In genomic region chr13:91157429-91157828, GRCm38 (mm10) we compare ENCODE assay signal across 22 mouse cellular contexts.
A peak's percentile ranks its signal among the peaks of the same experiment; 100 is the strongest.
DNase-seq lines count a peak whose midpoint lies in the region; ATAC-seq and TF ChIP-seq lines count a peak whose summit lies in the region.
"Had no signal": no experiment of that assay in that cellular context is flagged by ENCODE, and none has a peak within 500 bp of the region (broad histone marks: within the 10 kb centered on the region; RNA-seq: fewer than 3 reads in every experiment).

No protein-coding gene starts in this region.

- H3K27me3 ChIP-seq in intestine, postnatal 0 days (replicated peaks; ENCODE audit: control insufficient read depth, insufficient read depth, low read length), result no peaks in the 10 kb centered on the region
- H3K27me3 ChIP-seq: CH12.LX; embryonic facial prominence, embryonic 12.5 days; forebrain, embryonic 13.5 days; forebrain, embryonic 15.5 days; Patski had no signal

- peak; percentile 61 for DNase-seq in heart, adult 11 months
- no peak for DNase-seq in heart, postnatal 14 days
- DNase-seq in c-Kit-positive CD71-positive TER-119-positive erythroid progenitor cells, embryonic 14.5 days (ENCODE audit: low spot score), result no peak
- no peak for DNase-seq in layer of hippocampus, adult 2 months (ENCODE audit: low spot score in 2 of 2)
- DNase-seq: B cell, adult 2 months; cerebellum, adult 11 months; cerebellum, adult 18-20 months; cerebellum, adult 8-10 months; cerebellum, adult 9-11 months; cerebellum, postnatal 14 days; cerebellum, postnatal 36 days; forebrain, postnatal 0 days had no signal

- ATAC-seq in intestine, postnatal 0 days, result peak; percentile 54
- ATAC-seq: activated CD4-positive, CD25-positive, alpha-beta regulatory T cell, adult 4 months; CD4-positive, CD25-positive, alpha-beta regulatory T cell, adult 4 months; forebrain, embryonic 13.5 days; forebrain, embryonic 15.5 days; forebrain, postnatal 0 days; Patski had no signal

- H3K4me3 ChIP-seq in intestine, postnatal 0 days (ENCODE audit: low read depth, low read length), result no peak overlapping the region
- H3K4me3 ChIP-seq in layer of hippocampus, adult 2 months, result no peak overlapping the region
- H3K4me3 ChIP-seq: embryonic facial prominence, embryonic 10.5 days; embryonic facial prominence, embryonic 12.5 days; forebrain, embryonic 13.5 days; forebrain, embryonic 15.5 days had no signal

- intact Hi-C loops in heart, postnatal 14 days (cut with DNase I), result no loop called here

- no peak overlapping the region for H3K9ac ChIP-seq in intestine, postnatal 0 days (ENCODE audit: low read depth, low read length)
- H3K9ac ChIP-seq: embryonic facial prominence, embryonic 12.5 days; forebrain, embryonic 13.5 days; forebrain, embryonic 15.5 days; forebrain, postnatal 0 days had no signal

- H3K4me2 ChIP-seq in intestine, postnatal 0 days (replicated peaks; ENCODE audit: low read depth), result no peak overlapping the region
- H3K4me2 ChIP-seq: embryonic facial prominence, embryonic 12.5 days; forebrain, embryonic 13.5 days; forebrain, embryonic 15.5 days had no signal

- 0 out of 2 replicates have a peak, but pooled peaks have one; percentile 3 for TF ChIP-seq CTCF in intestine, postnatal 0 days (IDR thresholded peaks at IDR 0.05; ENCODE audit: low read depth)
- no peak for TF ChIP-seq CTCF in layer of hippocampus, adult 2 months (conservative IDR thresholded peaks at IDR 0.05)

- H3K4me1 ChIP-seq in intestine, postnatal 0 days (replicated peaks; ENCODE audit: control insufficient read depth, insufficient read depth, low read length), result no peaks in the 10 kb centered on the region
- H3K4me1 ChIP-seq: embryonic facial prominence, embryonic 12.5 days had no signal

- H3K36me3 ChIP-seq in intestine, postnatal 0 days (ENCODE audit: control insufficient read depth, insufficient read depth), result no peaks in the 10 kb centered on the region
- H3K36me3 ChIP-seq: embryonic facial prominence, embryonic 10.5 days; embryonic facial prominence, embryonic 12.5 days; forebrain, embryonic 15.5 days had no signal

- no peak overlapping the region for H3K27ac ChIP-seq in intestine, postnatal 0 days (ENCODE audit: low read depth, low read length)
- H3K27ac ChIP-seq in layer of hippocampus, adult 2 months, result no peak overlapping the region
- H3K27ac ChIP-seq: embryonic facial prominence, embryonic 10.5 days; embryonic facial prominence, embryonic 12.5 days; forebrain, embryonic 13.5 days; forebrain, embryonic 15.5 days had no signal

- no peaks in the 10 kb centered on the region for H3K9me3 ChIP-seq in intestine, postnatal 0 days (ENCODE audit: control insufficient read depth)
- H3K9me3 ChIP-seq: embryonic facial prominence, embryonic 10.5 days; embryonic facial prominence, embryonic 12.5 days; forebrain, embryonic 13.5 days; forebrain, embryonic 15.5 days; G1E had no signal
